Mouse (Mus musculus) C2C12 (cell line): ENCODE measurements around the gene Nr2c2ap.

ENCODE experiments used
- CEBPB ChIP-seq: IDR thresholded peaks from one replicate; pipeline ENCODE4 v1.6.1; 2011; ENCODE audit warnings: low read depth, mild to moderate bottlenecking, control low read depth, moderate library complexity
- CTCF ChIP-seq: IDR thresholded peaks from one replicate; pipeline ENCODE4 v1.5.1; 2011; ENCODE audit not compliant: control insufficient read depth, insufficient read depth, insufficient read length
- FOSL1 ChIP-seq: IDR thresholded peaks from one replicate; pipeline ENCODE4 v1.8.0; 2011; ENCODE audit warnings: mild to moderate bottlenecking, low read length; ENCODE audit not compliant: poor library complexity, insufficient read depth, severe bottlenecking
- MAX ChIP-seq: IDR thresholded peaks from one replicate; pipeline ENCODE4 v1.6.1; 2011; ENCODE audit warnings: mild to moderate bottlenecking, control low read depth
- USF1 ChIP-seq: IDR thresholded peaks from one replicate; pipeline ENCODE4 v1.6.1; 2011; ENCODE audit warnings: low read depth, mild to moderate bottlenecking, control low read depth, moderate library complexity

GRCm38 (mm10) chr8:70170748-70171147 is 39.6 kb downstream of the Nr2c2ap start:
- no peak for TF ChIP-seq USF1
- TF ChIP-seq CTCF, result no peak
- TF ChIP-seq MAX, result no peak
- TF ChIP-seq CEBPB, result no peak
- no peak for TF ChIP-seq FOSL1
